In genomic region chr11:32723287-32723686, GRCm38 (mm10) we compare ENCODE assay signal across 23 mouse cellular contexts.
DNase-seq lines count a peak whose midpoint lies in the region; ATAC-seq and TF ChIP-seq lines count a peak whose summit lies in the region.
"Had no signal": no experiment of that assay in that cellular context is flagged by ENCODE, and none has a peak within 500 bp of the region (broad histone marks: within the 10 kb centered on the region; RNA-seq: fewer than 3 reads in every experiment).

No protein-coding gene starts in this region.

- peaks cover 6 to 17% of the 10 kb centered on the region in 2 experiments for H3K36me3 ChIP-seq in MEL (ENCODE audit: control insufficient read depth in 1 of 2, insufficient read depth in 2 of 2, low read length in 2 of 2)

- H3K9me3 ChIP-seq in MEL (replicated peaks; ENCODE audit: insufficient read depth, low read length) = no peaks in the 10 kb centered on the region
- H3K9me3 ChIP-seq: forebrain, embryonic 10.5 days; forebrain, embryonic 13.5 days; G1E; hindbrain, embryonic 10.5 days; hindbrain, embryonic 13.5 days had no signal

- peak; percentile 34 for ATAC-seq in granulocyte monocyte progenitor cell, adult 5-6 weeks (replicated peaks; ENCODE audit: poor library complexity, severe bottlenecking)
- ATAC-seq in inflammation-experienced regulatory T-cells, adult 6 months = peak; percentile 41
- ATAC-seq: forebrain, embryonic 13.5 days; forebrain, embryonic 16.5 days; hindbrain, embryonic 16.5 days; intestine, postnatal 0 days had no signal

- no peak for TF ChIP-seq RAD21 in MEL (IDR thresholded peaks at IDR 0.05; ENCODE audit: low read depth, low read length)

- no peak for DNase-seq in MEL (ENCODE audit: low read depth, low spot score)
- no peak for DNase-seq in kidney, postnatal 10 days
- DNase-seq in urinary bladder, postnatal 25 days (ENCODE audit: low spot score) = no peak
- no peak for DNase-seq in left cerebral cortex, postnatal 14 days (ENCODE audit: low spot score in 2 of 2)
- DNase-seq: adrenal gland, adult 8-10 months; adrenal gland, postnatal 25 days; cerebellum, adult 11-12 months; cerebellum, adult 9-10 months; cerebellum, postnatal 14 days; gastrocnemius, postnatal 10 days; gastrocnemius, postnatal 36 days; heart, adult 11 months had no signal

- H3K9ac ChIP-seq in MEL (ENCODE audit: control insufficient read depth, low read depth, low read length, poor library complexity, severe bottlenecking) = no peak overlapping the region
- H3K9ac ChIP-seq: forebrain, embryonic 13.5 days; hindbrain, embryonic 13.5 days had no signal

- H3K79me2 ChIP-seq in MEL (ENCODE audit: control insufficient read depth, insufficient read depth, low read length, poor library complexity) = peaks cover 3% of the 10 kb centered on the region; the same call in 1 of the 2 replicates

- no peak overlapping the region for H3K4me3 ChIP-seq in MEL (ENCODE audit: control insufficient read depth in 1 of 2, insufficient read depth in 1 of 2, low read depth in 2 of 2, low read length in 2 of 2)
- H3K4me3 ChIP-seq: forebrain, embryonic 10.5 days; forebrain, embryonic 13.5 days; hindbrain, embryonic 10.5 days; hindbrain, embryonic 13.5 days had no signal

- no peak for TF ChIP-seq CTCF in MEL (IDR thresholded peaks at IDR 0.05 in 2 of 3, conservative IDR thresholded peaks at IDR 0.05 in 1 of 3; ENCODE audit: control insufficient read depth in 1 of 3, insufficient read depth in 1 of 3, low read depth in 2 of 3, low read length in 3 of 3, poor library complexity in 1 of 3, severe bottlenecking in 1 of 3)

- H3K4me1 ChIP-seq in MEL (ENCODE audit: control insufficient read depth in 1 of 2, insufficient read depth in 2 of 2, low read length in 2 of 2) = 0 out of 4 replicates have a peak, but pooled peaks cover 0 to 3% of the 10 kb centered on the region in 2 experiments
- H3K4me1 ChIP-seq: forebrain, embryonic 10.5 days; forebrain, embryonic 13.5 days; hindbrain, embryonic 10.5 days had no signal

- intact Hi-C loops in left cerebral cortex, postnatal 14 days (cut with DNase I) = no loop called here

- TF ChIP-seq EP300 in MEL (IDR thresholded peaks at IDR 0.05; ENCODE audit: low read depth in 1 of 2, low read length in 2 of 2) = no peak

- H3K27ac ChIP-seq in MEL (ENCODE audit: control insufficient read depth, low read depth, low read length) = no peak overlapping the region
- H3K27ac ChIP-seq: forebrain, embryonic 10.5 days; forebrain, embryonic 13.5 days; hindbrain, embryonic 10.5 days; hindbrain, embryonic 13.5 days had no signal

- no peaks in the 10 kb centered on the region for H3K27me3 ChIP-seq in MEL (ENCODE audit: control insufficient read depth in 1 of 2, insufficient read depth in 2 of 2, low read length in 2 of 2)
- H3K27me3 ChIP-seq: CH12.LX; forebrain, embryonic 13.5 days; hindbrain, embryonic 13.5 days had no signal

- no peak for TF ChIP-seq POLR2A in MEL (IDR thresholded peaks at IDR 0.05; ENCODE audit: control insufficient read depth in 1 of 2, insufficient read depth in 1 of 2, low read depth in 1 of 2, low read length in 2 of 2, poor library complexity in 1 of 2)

TF ChIP-seq in MEL, 35 proteins besides CTCF, POLR2A, EP300 and RAD21:
- TF ChIP-seq MYC (IDR thresholded peaks at IDR 0.05; ENCODE audit: low read depth, low read length) = no peak
- 0 out of 2 replicates have a peak, but pooled peaks have one; percentile 24 for TF ChIP-seq GATA1 (IDR thresholded peaks at IDR 0.05; ENCODE audit: low read depth, low read length)
